In genomic region chr17:34304751-34305150, GRCm38 (mm10) we compare ENCODE assay signal across 9 mouse cellular contexts. TPM values are rescaled to one million over a fixed set of nuclear protein-coding genes. Genes with fewer than 3 reads are reported as not detected.
DNase-seq lines count a peak whose midpoint lies in the region; ATAC-seq lines count a peak whose summit lies in the region.
"Had no signal": no experiment of that assay in that cellular context is flagged by ENCODE, and none has a peak within 500 bp of the region (broad histone marks: within the 10 kb centered on the region; RNA-seq: fewer than 3 reads in every experiment).

No protein-coding gene starts in this region.

- no peak overlapping the region for H3K9ac ChIP-seq in limb, embryonic 11.5 days (ENCODE audit: low read length)

- no peak overlapping the region for H3K4me3 ChIP-seq in limb, embryonic 11.5 days (ENCODE audit: low read depth, low read length)
- no peak overlapping the region for H3K4me3 ChIP-seq in limb, embryonic 10.5 days

- H3K27ac ChIP-seq in limb, embryonic 11.5 days (replicated peaks; ENCODE audit: low read depth, low read length), result no peak overlapping the region
- H3K27ac ChIP-seq in limb, embryonic 10.5 days, result no peak overlapping the region
- H3K27ac ChIP-seq: macrophage had no signal

- no peak for ATAC-seq in limb, embryonic 11.5 days (ENCODE audit: insufficient number of reproducible peaks, low FRiP score, low TSS enrichment, low read depth)
- ATAC-seq in hematopoietic stem cell, adult 5-6 weeks (replicated peaks in 1 of 2; ENCODE audit: insufficient read depth in 1 of 2, low FRiP score in 2 of 2, low TSS enrichment in 1 of 2, low read depth in 1 of 2, poor library complexity in 2 of 2, severe bottlenecking in 2 of 2), result peak; percentile 63 to 74

- H3K27me3 ChIP-seq in limb, embryonic 11.5 days (ENCODE audit: control insufficient read depth, insufficient read depth, low read length), result no peaks in the 10 kb centered on the region
- H3K27me3 ChIP-seq in limb, embryonic 10.5 days (ENCODE audit: low read depth, poor library complexity, severe bottlenecking), result peaks cover 5% of the 10 kb centered on the region; the same call in 1 of the 2 replicates

- no peaks in the 10 kb centered on the region for H3K9me3 ChIP-seq in limb, embryonic 11.5 days (ENCODE audit: control insufficient read depth, low read length)
- H3K9me3 ChIP-seq in limb, embryonic 10.5 days (replicated peaks), result no peaks in the 10 kb centered on the region

- DNase-seq in limb, embryonic 11.5 days (ENCODE audit: low spot score), result peak; percentile 39
- DNase-seq in limb, embryonic 10.5 days (ENCODE audit: low spot score), result no peak
- peak; percentile 76 for DNase-seq in NIH3T3 (ENCODE audit: low read depth)
- peak; percentile 69 for DNase-seq in embryo, embryonic 10 days (ENCODE audit: low spot score)
- DNase-seq in layer of hippocampus, postnatal 25 days (ENCODE audit: extremely low spot score in 1 of 2, low spot score in 1 of 2), result peak; percentile 16 to 39
- DNase-seq in natural killer cell, adult 2 months (ENCODE audit: low spot score in 2 of 2), result peak; percentile 80 to 89
- DNase-seq in urinary bladder, postnatal 36 days (ENCODE audit: low spot score in 2 of 2), result peak; percentile 48 to 60

- no peaks in the 10 kb centered on the region for H3K36me3 ChIP-seq in limb, embryonic 11.5 days (ENCODE audit: control insufficient read depth, insufficient read depth, low read length)
- no peaks in the 10 kb centered on the region for H3K36me3 ChIP-seq in limb, embryonic 10.5 days

- 12% methylated on average over 4 of the region's 4 CpGs for WGBS in limb, embryonic 11.5 days
- WGBS in limb, embryonic 10.5 days, result 9% methylated on average over 4 of the region's 4 CpGs

- no peaks in the 10 kb centered on the region for H3K4me1 ChIP-seq in limb, embryonic 11.5 days (ENCODE audit: control insufficient read depth, insufficient read depth, low read length)
- peaks cover 8% of the 10 kb centered on the region for H3K4me1 ChIP-seq in limb, embryonic 10.5 days

- no peak overlapping the region for H3K4me2 ChIP-seq in limb, embryonic 11.5 days (ENCODE audit: low read depth, severe bottlenecking)

RNA-seq across cellular contexts. Expression of gene H2-Eb1, which starts 0.9 kb away (rescaled TPM):
- polyA plus RNA-seq in limb, embryonic 11.5 days (2014; fragmentation: Nextera tagmentation; extraction: Ambion mirVana), result 1.1 and 2.1 TPM in 2 replicates
- 0.80 and 0.83 TPM in 2 replicates for polyA plus RNA-seq in limb, embryonic 10.5 days (2016; fragmentation: Nextera tagmentation; extraction: Ambion mirVana)
- total RNA-seq in hematopoietic stem cell, adult 5-6 weeks (2017), result 64.4 and 73.0 TPM in 2 replicates
- 1 to 10 TPM; 1.0 to 1.6 TPM for total RNA-seq in layer of hippocampus, postnatal 25 days (2021)

RNA-seq across cellular contexts. Expression of gene H2-Aa, which starts 17.1 kb away (rescaled TPM):
- polyA plus RNA-seq in limb, embryonic 11.5 days (2014; fragmentation: Nextera tagmentation; extraction: Ambion mirVana), result not detected in 2 replicates
- polyA plus RNA-seq in limb, embryonic 10.5 days (2016; fragmentation: Nextera tagmentation; extraction: Ambion mirVana), result not detected in 2 replicates
- 66.5 and 77.4 TPM in 2 replicates for total RNA-seq in hematopoietic stem cell, adult 5-6 weeks (2017)
- total RNA-seq in layer of hippocampus, postnatal 25 days (2021), result 1 to 10 TPM; 1.1 to 1.3 TPM

RNA-seq across cellular contexts. Expression of gene H2-Eb2, which starts 20.7 kb away (rescaled TPM):
- polyA plus RNA-seq in limb, embryonic 11.5 days (2014; fragmentation: Nextera tagmentation; extraction: Ambion mirVana), result 0.07 and 0.10 TPM in 2 replicates
- polyA plus RNA-seq in limb, embryonic 10.5 days (2016; fragmentation: Nextera tagmentation; extraction: Ambion mirVana), result not detected in 2 replicates
- 0.06 TPM in 1 of 2 replicates, not detected in the other for total RNA-seq in hematopoietic stem cell, adult 5-6 weeks (2017)
- total RNA-seq in layer of hippocampus, postnatal 25 days (2021), result not detected

RNA-seq across cellular contexts. Expression of gene H2-Ab1, which starts 47.3 kb away (rescaled TPM):
- 3.7 and 4.5 TPM in 2 replicates for polyA plus RNA-seq in limb, embryonic 11.5 days (2014; fragmentation: Nextera tagmentation; extraction: Ambion mirVana)
- 6.7 and 9.9 TPM in 2 replicates for polyA plus RNA-seq in limb, embryonic 10.5 days (2016; fragmentation: Nextera tagmentation; extraction: Ambion mirVana)
- 155 and 159 TPM in 2 replicates for total RNA-seq in hematopoietic stem cell, adult 5-6 weeks (2017)
- total RNA-seq in layer of hippocampus, postnatal 25 days (2021), result 1 to 10 TPM; 1.0 to 1.7 TPM

RNA-seq across cellular contexts. Expression of gene Btnl2, which starts 49.9 kb away (rescaled TPM):
- polyA plus RNA-seq in limb, embryonic 11.5 days (2014; fragmentation: Nextera tagmentation; extraction: Ambion mirVana), result not detected in 2 replicates
- polyA plus RNA-seq in limb, embryonic 10.5 days (2016; fragmentation: Nextera tagmentation; extraction: Ambion mirVana), result not detected in 2 replicates
- not detected in 2 replicates for total RNA-seq in hematopoietic stem cell, adult 5-6 weeks (2017)
- 1 to 10 TPM in 1 of 2 experiments, under 1 TPM in 1; 0.86 to 1.1 TPM for total RNA-seq in layer of hippocampus, postnatal 25 days (2021)

Comparison
In these comparisons a context has a peak if more than half of its experiments do, and no peak if none do; other contexts are left out.
1. RNA of gene H2-Eb1, which starts 0.9 kb away (total RNA-seq): 64.4 to 73.0 TPM in hematopoietic stem cell, adult 5-6 weeks; 1.0 to 1.6 TPM in layer of hippocampus, postnatal 25 days; every median in the first group is over 10 times any median in the second.
2. RNA of gene H2-Aa, which starts 17.1 kb away (total RNA-seq): 66.5 to 77.4 TPM in hematopoietic stem cell, adult 5-6 weeks; 1.1 to 1.3 TPM in layer of hippocampus, postnatal 25 days; every median in the first group is over 10 times any median in the second.